Mouse (Mus musculus) forelimb bud, embryonic 11.5 days (tissue): ENCODE results near the gene Akap2.

ENCODE experiments used
- DNase-seq: peaks from one replicate; pipeline ENCODE4 v3.0.0-alpha.2; 2012; ENCODE audit warnings: low read depth, low spot score

The Akap2 gene

DNA sequence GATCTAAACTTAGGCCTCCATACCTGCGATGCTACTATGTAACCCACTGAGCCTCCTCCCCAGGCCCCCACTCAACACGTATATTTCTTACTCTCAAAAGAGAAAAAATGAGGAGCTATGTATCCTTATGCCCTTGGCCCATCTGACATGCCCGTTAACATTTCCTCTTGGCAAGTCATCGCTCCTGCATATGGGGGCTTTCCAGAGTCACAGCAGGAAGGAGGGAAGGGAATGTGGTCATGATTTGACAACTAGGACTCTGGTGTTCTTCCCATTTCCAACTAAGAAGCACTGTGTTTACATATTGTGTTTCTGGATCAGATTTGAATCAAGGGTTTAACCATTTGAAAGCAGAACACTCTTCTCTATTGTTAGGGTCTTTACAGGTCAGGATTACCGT, 15.9 kb upstream of the Akap2 start:
- DNase-seq = no peak

DNA sequence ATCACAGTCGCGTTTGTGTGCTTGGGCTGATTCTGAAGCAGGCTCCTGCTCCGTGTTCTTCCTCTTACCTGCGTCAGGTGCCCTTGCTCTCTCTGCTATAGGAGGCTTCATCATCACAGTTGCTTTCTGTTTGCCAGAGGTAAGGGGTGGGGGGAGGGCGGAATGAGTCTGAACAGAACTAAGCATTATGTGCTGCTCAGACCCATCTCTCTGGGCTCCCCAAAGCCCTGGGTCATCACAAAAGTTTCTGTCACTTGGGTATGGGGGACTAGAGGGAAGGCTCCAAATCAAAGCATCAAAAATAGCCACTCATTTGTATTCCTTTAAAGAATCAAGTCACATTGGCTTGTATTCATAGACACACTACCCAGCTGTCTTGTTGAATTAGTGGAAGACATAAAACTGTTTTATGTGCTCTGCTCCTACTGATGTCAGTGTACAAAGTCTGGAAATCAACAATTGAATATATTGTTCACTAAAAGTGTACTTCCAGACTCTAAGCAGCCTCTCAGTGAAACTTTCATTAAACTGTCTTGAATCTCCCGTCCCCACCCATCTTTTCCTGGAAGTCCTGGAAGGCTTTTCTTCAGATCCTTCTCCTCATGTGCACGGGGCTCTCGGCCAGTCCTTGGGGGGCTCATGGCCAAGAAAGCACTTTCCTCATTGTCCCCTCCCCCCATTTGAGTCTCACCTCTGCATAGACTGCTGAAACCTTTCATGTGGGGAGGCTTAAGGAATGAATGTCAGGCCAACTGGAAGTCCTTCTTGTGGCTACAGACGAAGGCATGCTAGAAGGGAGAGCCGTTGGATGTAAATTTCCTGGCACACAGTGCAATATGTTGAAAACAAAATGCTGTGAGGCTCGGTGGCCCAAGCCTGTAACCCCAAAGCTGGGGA, 13.6 kb upstream of the Akap2 start:
- no peak for DNase-seq

DNA sequence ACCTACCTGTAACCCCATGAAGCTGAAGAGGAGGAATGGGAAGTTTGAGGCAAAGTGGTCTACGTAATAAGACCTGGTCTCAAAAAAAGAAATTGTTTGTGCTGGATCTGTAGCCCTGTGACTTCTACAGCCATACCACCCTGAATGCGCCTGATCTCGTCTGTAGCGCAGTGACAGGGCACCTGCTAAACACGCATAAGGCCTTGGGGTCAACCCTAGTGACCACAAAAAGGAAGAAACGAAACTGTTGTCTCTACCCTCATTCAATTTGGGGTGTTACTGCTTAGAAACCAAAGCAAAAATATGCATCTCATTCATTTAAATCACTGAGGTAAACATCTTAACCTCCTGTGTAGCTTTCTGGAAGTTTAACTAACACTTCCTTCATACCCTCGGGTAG, 12.9 kb upstream of the Akap2 start:
- no peak for DNase-seq

DNA sequence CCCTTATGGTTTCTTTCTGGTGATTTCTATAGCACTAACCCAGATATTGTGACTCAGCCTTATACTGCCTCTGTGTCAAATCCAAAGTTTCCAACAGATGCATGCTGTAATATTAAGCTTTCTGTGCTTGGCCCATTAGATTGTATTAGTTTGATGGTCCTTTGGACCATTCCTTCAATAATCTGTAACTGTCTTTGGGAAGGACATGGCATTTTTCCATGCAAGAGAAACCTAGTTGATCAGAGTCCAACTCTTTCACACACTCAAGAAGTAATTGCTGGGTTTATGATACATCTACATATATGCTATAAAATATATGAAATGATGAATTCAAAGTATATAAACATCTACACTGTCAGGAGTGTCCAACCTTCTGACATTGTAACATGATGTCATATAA, 1.6 kb upstream of the Akap2 start:
- DNase-seq = no peak

DNA sequence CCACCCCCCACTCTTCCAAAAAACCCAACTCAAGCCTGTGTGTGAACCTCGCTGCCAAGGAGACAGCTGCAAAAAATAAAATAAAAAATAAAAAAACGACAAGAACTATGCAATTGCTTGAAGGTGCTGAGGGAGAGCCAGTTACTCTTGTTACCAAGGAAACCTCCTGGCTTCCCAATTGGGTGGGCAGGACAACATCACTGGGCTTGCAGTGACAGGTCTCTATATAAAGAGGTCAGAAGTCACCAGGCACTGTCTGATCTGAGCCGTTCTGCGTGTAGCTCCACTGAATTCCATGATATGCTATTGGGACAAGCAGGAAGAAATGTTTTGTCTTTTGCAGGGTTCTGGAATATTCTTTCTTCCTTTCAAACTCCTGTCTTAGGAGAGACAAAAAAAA, 722 bp upstream of the Akap2 start:
- no peak for DNase-seq

DNA sequence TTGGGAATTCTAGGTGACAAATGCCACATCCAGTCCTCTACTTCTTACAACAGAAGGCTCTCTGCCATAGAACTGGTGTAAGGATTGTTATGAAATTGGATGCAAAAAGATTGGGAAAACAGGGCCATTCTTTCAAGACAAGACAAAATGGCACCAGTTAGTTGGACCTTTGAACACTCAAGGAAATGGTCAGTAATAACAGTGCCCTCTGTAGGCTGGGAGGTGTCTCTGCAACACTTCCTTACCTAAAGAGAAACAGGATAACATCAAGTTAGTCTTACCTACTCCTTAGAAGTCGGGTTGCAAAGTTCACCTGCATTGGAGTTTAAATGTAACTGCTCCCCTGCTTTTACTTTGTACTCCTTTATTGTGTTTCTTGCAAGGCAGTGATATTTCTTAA, 1.9 kb downstream of the Akap2 start:
- no peak for DNase-seq

DNA sequence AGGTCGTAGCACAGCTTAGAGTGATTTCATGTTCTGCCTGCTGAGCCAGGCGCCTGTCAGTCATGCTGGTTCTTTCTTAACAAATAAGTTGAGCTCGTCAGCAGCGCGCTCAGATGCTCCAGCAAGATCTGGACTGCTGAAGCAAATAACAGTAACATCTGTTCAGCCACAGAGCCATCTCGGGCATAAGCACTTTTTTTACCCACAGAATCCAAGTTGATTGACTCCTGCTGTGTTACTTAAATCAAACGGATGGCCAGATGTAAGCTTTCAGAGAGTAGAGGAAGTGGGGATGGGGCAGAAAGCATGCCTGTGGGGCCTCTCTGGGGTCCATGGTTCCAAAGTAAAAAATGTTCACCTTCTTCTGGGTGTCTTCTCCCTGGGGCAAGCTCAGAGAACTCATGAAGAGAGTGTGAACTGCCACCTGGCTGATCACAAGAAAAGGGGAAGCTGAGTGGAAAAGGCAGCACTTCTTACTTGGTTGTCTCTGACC, 3.5 kb downstream of the Akap2 start:
- peak; percentile 69 for DNase-seq

DNA sequence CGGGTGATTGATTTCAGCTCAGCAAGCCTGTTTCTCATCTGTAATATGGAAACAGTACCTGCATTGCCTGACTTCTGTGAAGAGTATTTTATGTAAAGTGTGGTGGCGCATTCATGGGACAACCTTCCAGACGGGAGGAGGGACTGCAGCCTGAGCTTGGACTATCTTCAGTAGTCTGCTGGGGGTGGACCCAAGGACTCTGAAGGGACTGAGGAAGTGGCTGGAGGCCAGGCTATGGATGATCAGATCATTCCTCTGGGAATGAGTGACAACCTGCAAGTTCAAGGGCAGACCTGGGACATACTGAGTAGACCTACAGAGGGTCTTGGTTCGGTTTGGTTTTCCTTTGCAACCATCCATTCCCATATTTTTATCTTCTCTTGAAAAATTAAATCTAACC, 4.8 kb downstream of the Akap2 start:
- DNase-seq = no peak

DNA sequence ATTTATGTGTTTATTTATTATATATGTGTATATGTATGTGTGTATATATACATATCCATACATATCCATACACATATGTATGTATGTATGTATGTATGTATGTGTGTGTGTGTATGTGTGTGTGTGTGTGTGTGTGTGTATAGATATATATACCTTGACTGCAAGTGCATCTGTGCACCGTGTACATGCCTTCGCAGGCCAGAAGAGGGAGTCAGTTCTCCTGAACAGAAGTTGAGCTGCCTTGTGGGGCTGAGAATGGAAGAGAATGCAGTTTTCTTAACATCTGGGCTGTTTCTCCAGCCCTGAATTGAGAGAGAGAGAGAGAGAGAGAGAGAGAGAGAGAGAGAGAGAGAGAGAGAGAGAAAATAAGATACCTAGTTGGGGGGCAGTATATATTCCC, 6.2 kb downstream of the Akap2 start:
- DNase-seq = no peak

DNA sequence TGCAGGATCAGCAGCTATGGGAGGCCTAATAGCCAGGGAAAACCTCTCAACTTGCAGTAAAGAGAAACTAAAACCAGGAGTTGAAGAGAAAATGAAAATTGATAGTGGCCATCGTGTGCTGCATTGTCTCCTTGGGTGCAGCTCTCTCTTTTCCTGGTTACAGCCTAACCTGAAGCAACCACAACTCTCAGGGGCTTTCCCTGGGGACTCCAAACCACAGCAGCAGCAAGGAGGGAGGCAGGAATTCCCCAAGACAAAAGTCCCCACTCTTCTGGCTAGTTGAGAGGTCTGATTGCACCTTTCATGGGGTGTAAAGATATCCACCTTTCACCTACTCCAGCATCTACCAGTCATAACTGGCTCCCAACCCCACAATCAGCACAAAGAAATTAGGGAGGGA, 8.1 kb downstream of the Akap2 start:
- DNase-seq = no peak

DNA sequence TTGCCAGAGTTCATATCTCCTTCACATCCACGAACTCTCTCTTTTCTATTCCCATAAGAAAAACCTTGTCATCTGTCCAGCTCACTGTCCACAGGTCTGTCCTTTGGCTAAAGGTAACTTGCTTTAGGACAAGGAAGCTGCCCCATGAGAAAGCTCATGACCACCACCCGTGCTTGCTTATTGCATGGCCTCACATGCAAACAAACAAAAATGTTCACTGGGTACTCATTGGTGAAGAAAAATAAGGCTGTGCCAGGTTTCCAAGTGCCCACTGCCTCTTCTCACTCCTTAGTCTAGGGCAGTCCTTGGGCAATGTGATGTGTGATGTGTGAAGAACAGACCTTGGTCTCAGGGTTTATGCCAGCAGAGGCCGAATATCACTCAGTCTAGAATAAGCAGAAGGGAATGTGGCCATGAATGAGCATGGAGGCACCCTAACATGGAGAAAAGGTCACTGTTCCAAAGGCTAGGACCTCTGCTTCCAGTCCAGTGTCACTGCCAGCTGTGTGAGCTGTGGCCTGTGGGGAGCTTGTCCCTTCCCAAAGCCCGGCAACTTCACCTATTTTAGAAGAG, 11.2 kb downstream of the Akap2 start:
- DNase-seq = no peak

DNA sequence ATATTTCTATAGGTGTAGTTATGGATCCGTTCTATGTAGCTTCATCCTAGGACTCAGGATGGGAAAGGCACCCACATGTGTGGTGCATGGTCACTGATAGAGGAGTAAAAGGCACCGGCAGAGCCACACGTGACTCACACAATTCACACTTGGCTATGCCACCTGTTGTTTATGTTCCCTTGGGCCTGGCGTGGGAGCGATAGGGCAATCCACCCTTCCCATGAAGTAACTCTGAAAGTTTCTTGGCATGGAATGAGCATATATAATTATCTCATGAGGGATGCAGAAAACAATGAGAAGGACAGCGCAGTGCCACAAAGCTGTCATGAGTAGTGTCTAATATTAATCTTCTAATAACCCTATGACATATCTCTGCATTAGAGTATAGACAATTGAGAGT, 12.6 kb downstream of the Akap2 start:
- no peak for DNase-seq

DNA sequence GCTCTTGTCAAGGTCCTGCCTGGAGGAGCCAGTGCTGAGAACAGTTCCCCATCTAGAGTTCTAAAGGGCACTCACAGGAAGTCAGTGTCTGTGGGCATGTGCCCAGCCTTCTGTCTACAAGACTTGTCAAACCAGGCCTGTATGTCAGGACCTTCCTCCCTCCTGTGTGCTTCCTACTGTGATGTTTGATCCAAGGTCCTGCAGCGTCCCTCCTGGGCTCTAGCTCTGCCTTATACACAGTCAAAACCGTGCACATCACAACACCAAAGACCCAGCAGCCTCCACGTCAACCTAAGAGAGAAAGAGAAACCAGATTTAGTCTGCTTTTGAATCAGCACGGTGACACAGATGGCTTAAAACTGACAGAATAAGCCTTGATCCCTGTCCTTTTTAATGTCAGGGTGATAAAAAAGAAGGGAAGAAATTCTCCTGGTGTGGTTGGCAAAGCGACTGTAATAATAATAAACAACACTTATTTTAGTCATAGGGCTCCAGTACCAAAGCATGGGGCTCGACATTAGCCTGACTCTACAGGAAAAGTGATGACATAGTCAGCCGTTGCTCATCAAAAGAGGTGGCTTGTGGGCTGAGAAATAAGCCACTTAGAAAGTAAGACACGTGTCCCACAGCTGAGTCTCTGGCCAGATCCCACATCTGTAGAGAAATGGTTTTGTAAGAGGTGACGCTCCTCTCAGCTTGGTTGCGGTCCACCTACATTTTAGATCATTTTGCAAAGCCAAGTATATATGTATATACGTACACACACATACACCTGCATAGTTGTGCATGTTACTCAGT, 13.5 kb downstream of the Akap2 start:
- no peak for DNase-seq

DNA sequence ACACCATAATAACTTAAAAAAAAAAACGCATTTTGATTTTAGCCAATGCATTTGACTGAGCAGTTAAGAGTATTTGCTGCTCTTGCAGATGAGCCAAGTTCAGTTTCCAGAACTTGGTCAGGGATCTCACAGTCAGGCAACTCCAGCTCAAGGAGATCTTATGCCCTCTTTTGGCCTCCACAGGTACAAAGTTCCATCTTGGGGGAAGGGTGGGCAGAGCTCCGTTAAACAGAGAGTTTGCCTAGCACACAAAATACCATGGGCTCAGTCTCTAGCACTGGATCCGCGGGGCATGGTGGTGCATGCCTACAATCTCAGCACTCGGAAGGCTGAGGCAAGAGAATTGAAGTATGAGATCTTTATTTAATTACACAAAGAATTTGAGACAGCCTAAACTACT, 14.9 kb downstream of the Akap2 start:
- DNase-seq = no peak

DNA sequence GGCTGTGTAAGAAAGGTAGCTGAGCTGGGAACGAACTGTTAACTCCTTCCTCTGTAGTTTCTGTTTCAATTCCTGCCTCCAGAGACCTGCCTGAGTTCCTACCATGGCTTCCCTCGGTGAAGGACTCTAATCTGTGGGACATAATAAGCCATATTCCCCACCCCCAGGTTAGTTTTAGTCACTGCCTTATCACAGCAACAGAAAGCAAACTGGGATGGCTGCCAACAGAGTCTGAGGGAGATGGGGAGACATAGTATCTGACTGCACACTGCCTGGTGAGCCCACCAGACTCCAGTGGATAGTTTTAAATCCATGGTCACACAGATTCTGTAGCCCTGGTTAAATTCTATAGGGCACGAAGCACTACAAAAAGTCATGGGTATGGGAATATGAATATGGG, 16.0 kb downstream of the Akap2 start:
- DNase-seq = no peak

DNA sequence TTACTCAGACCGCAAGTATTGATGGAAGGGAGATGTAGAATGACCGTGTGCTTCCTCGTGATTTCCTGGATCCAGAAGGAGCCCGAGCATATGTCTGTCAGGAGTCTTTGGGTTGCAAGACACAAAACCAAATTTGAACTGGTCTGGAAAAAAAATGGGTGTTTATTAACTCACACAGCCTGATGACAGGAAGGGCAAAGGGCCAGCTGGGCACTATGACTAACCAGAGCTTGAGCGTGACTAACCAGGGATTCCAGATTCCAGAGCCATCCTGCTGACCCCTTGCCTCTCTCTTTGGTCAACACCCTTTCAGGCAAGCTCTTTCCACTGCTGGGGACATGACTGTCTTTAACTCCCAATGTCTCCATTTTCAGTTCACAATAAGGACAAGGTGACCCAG, 18.0 kb downstream of the Akap2 start:
- DNase-seq = no peak

DNA sequence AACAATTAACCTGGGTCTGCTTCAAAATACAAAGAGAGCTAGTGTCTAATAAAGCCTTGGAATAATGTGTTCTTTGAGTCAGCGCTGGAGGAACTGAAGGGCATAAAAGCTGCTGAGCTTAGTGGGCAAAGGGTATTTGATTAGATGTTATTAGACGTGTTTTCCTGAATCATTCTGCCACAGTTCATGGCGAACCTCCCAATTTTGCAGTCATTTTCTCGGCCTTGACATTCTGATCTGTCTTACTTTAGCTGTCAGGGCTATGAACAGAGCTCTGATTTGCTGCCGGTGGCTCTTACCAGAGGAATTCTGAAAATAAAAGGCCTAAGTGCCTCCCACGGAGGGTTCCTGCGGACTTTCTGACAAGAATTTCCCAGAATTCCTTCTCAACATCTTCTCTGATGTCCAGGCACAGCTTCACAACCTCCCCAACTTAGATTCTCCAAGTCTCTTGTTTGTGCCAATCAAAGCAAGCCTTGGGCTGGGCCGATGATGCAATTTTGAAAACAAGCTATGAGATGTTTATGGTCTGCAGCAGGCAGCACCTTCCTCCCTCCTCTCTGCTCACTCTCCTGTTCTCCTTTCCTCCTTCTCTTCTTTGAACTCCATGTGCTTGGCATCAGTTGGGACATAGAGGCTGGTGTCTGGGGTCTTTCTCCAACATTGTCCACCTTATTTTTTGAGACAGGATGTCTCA, 21.5 kb downstream of the Akap2 start:
- DNase-seq = peak; percentile 93

DNA sequence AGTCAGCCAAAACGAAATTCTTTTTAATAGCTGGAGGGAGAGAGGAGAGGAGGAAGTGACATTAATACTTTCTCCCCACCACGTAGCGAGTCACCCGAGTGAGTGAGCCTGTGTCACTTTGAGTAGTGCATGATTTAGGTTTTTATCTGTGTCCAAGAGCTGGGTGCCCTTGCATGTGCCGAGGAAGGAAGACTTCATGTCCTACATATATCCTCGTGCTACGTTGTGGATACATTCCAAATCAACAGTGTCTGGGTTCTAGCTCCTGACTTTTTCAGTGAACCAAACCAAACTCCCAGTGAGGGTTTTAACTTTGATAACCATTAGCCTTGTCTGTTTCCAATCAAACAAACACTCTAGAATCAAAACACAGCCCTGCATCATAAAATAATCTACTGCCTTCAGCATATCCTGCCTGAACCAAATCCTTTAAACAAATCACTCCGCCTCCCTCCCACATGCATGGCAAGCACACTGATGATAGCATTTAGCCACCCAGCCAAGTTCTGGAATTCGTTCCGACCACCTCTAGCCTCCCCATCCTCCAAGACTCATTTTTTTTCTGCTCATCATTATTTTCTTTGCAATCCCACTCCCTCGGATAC, 26.0 kb downstream of the Akap2 start:
- DNase-seq = no peak

DNA sequence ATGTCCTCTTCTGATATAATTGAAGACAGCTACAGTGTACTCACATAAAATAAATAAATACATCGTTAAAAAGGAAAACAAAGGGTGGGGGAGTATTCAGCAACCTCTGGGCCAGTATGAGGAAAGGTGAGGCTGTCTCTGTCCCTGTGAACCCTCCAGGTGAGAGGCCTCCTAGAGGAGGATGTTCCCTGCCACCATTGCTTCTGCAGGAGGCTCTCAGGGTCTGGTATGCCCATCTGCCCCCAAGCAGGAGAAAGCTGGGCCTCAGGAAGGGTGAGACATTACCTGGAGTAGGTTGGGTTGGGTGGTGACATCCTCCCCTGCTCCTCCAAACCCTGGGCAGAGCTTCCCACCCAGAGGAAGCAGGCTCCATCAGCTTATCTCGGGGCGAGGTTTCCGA, 33.2 kb downstream of the Akap2 start:
- DNase-seq = no peak

DNA sequence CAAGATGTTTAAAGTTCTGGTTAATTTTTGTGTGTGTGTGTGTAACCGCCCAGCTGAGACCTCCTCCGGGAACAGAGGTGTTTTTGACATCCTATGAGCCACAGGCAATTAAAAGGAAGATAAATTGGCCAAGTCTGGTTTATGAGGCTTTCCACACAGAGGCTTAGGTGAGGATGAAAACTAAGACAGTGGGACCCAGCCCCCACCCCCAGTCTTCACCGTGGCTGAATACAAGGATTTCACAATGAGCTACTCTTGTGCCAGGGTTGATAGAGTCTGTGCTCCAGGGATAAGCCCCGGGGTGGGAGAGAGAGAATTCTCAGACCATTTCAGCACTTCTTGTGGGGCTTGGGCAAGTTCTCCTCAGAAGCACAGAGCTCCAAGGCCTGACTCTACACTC, 33.6 kb downstream of the Akap2 start:
- DNase-seq = peak; percentile 29

DNA sequence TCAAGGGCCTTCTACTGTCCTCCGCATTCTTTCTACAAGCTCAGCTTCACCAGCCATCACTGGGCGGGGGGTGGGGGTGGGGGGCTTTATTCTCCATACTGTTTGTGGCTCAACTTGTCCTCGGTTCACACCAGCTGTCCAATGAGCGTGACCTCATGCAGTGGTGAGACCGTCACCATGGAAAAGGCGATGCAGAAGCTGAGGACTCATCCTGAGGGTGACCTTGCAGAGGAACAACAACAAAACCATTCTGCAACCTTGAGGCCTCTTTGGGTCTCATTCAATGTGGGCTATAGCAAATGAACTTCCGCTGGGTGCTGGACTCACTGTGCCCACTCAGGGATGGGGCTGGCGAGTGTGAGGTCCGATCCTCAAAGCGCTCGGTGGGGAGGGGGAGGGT, 34.1 kb downstream of the Akap2 start:
- no peak for DNase-seq

DNA sequence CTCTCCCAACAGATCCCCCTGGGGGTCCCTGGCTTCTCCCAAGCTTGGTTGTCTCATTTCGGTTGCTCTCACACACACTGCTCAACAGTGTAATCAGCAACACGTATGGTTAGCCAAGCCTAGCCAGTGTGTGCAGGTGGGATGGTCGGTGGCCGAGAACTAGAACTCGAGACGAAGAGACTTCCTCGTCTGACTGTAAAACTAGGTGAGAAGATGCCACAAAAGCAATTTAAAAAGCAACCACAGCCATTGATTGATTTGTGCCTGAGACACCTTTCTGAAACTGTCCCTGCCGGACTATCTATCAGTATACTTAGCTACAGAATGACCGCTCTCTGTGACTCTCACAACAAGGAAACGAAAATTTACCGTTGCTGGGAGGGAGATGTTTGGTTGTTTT, 37.6 kb downstream of the Akap2 start:
- DNase-seq = no peak
